Mouse (Mus musculus) stomach, postnatal 0 days (tissue): ENCODE data around the gene Wasf2. TPM values are rescaled to one million over a fixed set of nuclear protein-coding genes. Genes with fewer than 3 reads are reported as not detected.
"Not testable (repeated sequence)": the region's sequence is repeated elsewhere in the genome, so short reads cannot be mapped to it uniquely, and the experiment has no call there.

Experiments
- ATAC-seq: fragments of 200-750 bp; cut with Nextera tagmentation; 2 replicates; pipeline ENCODE4 v1.8.0; 2017; ENCODE audit not compliant: low FRiP score, low TSS enrichment
- DNase-seq: peaks from one replicate; pipeline ENCODE4 v3.0.0-alpha.2; 2016; ENCODE audit warnings: low spot score
- H3K27ac ChIP-seq: fragments of 300-500 bp; sonication (generic); replicated peaks from 2 replicates; pipeline ENCODE4 v1.5.1; 2014; ENCODE audit warnings: mild to moderate bottlenecking, control low read depth
- H3K27me3 ChIP-seq: fragments of 300-500 bp; sonication (generic); 2 replicates; pipeline ENCODE4 v1.6.1; 2014; ENCODE audit warnings: low read length; ENCODE audit not compliant: control insufficient read depth, insufficient read depth
- H3K36me3 ChIP-seq: fragments of 300-500 bp; sonication (generic); 2 replicates; pipeline ENCODE4 v1.6.1; 2014; ENCODE audit warnings: low read length, mixed read lengths; ENCODE audit not compliant: control insufficient read depth, insufficient read depth
- H3K4me1 ChIP-seq: fragments of 300-500 bp; sonication (generic); replicated peaks from 2 replicates; pipeline ENCODE4 v1.6.1; 2014; ENCODE audit warnings: antibody characterized with exemption; ENCODE audit not compliant: control insufficient read depth, insufficient read depth
- H3K4me2 ChIP-seq: fragments of 300-500 bp; sonication (generic); replicated peaks from 2 replicates; pipeline ENCODE4 v1.6.1; 2014; ENCODE audit warnings: low read depth, mild to moderate bottlenecking, control low read depth, moderate library complexity
- H3K4me3 ChIP-seq: fragments of 300-500 bp; sonication (generic); 2 replicates; pipeline ENCODE4 v1.5.1; 2014; ENCODE audit warnings: low read depth, low read length, control low read depth
- H3K9ac ChIP-seq: fragments of 300-500 bp; sonication (generic); 2 replicates; pipeline ENCODE4 v1.6.1; 2014; ENCODE audit warnings: mild to moderate bottlenecking, low read length, control low read depth, mixed read lengths
- H3K9me3 ChIP-seq: fragments of 300-500 bp; sonication (generic); 2 replicates; pipeline ENCODE4 v1.6.1; 2016; ENCODE audit warnings: low read length; ENCODE audit not compliant: control insufficient read depth
- CTCF ChIP-seq: IDR thresholded peaks from 2 replicates; pipeline ENCODE4 v1.5.1; 2016; ENCODE audit warnings: antibody characterized with exemption, low read depth, mild to moderate bottlenecking, moderate library complexity
- EP300 ChIP-seq: optimal IDR thresholded peaks from 2 replicates; pipeline ENCODE3; 2016; ENCODE audit warnings: antibody characterized with exemption
- WGBS: fragments of 180-500 bp; shearing (Covaris S2); extraction: QIAGEN DNeasy Blood & Tissue Kit; methylation state at CpG from one replicate; pipeline ENCODE4 v1.1.7; 2014; 5-methylcytosine and 5-hydroxymethylcytosine counted together
- polyA plus RNA-seq: library from polyadenylated mRNA; unstranded; fragments of >200 nt; fragmentation: Nextera tagmentation; extraction: Ambion mirVana; gene quantifications from 2 replicates; pipeline ENCODE4 v1.2.1, GENCODE M21; 2015

Wasf2 gene
- polyA plus RNA-seq, 1 experiment from 2014 or later: 84.2 TPM

DNA sequence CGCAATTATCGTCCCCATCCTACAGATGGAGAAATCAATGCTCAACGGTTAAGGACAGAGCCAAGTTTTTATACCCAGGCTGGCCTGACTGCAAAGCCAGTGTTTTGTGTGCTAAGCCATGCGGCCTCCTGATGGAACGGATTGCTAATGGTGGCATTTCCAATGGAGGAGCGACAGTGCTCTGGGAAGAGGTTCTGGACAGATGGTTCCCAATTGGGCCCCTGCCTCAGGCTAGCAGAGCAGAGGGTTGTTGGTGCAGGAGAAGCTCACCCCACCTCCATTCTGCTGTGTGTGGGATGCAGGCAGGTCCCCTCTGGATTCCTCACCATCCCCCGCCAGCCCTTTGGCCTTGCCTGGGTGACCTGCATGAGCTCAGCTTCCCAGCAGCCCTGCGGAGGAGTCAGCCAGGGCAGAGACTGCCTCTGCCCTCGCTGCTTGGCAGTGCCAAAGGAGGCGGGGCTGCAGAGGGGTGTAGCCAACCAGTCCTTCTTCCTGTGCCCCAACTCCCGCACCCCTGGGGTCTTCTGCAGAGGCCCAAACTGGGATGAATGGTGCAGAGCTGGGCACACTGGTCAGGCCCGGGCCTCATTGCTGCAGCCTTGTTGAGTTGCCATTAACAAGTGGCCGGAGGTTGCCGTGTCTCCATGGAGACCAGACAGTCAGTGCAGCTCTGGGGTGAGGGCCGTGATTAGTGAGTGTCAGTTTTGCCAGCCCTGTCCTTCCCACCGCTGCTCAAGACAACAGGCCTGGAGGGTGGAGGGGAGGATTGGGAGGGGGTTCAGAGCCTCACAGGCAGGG, 35.2 kb upstream of the Wasf2 start:
- TF ChIP-seq CTCF (no peak), EP300 (no peak)
- H3K9me3 ChIP-seq: no peaks in the 10 kb centered on the region
- peak overlapping the region; percentile 43 for H3K9ac ChIP-seq
- ATAC-seq: peak; percentile 77
- H3K4me1 ChIP-seq: peaks cover 23% of the 10 kb centered on the region
- WGBS: 41% methylated on average over 16 of the region's 16 CpGs
- H3K4me3 ChIP-seq: peak overlapping the region; percentile 12; the same call in 1 of the 2 replicates
- peak; percentile 84 for DNase-seq
- peak overlapping the region; percentile 93 for H3K27ac ChIP-seq
- peak overlapping the region; percentile 36 for H3K4me2 ChIP-seq
- H3K27me3 ChIP-seq: no peaks in the 10 kb centered on the region
- H3K36me3 ChIP-seq: no peaks in the 10 kb centered on the region

DNA sequence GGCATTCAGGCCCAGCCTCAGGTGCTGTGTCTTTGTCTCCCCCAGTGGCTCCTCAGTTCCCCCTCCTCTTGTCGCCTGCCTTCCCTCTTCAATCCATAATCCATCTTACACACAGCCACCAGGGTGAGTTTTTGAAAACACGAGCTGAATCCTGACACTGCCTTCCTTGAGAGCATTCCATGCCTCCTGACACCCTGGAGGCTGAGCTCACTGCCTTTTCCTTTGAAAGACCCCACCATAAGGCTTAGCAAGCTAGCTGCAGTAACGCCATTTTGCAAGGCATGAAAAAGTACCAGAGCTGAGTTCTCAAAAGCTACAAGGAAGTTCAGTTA, 34.6 kb upstream of the Wasf2 start:
- not testable (repeated sequence) for H3K36me3 ChIP-seq, H3K4me3 ChIP-seq, DNase-seq, ATAC-seq, H3K9me3 ChIP-seq, H3K27me3 ChIP-seq
- Histone ChIP-seq H3K27ac (peak overlapping the region; percentile 93), H3K9ac (peak overlapping the region; percentile 43), H3K4me1 (peaks cover 17% of the 10 kb centered on the region), H3K4me2 (peak overlapping the region; percentile 36)
- 21% methylated on average over 3 of the region's 3 CpGs for WGBS

DNA sequence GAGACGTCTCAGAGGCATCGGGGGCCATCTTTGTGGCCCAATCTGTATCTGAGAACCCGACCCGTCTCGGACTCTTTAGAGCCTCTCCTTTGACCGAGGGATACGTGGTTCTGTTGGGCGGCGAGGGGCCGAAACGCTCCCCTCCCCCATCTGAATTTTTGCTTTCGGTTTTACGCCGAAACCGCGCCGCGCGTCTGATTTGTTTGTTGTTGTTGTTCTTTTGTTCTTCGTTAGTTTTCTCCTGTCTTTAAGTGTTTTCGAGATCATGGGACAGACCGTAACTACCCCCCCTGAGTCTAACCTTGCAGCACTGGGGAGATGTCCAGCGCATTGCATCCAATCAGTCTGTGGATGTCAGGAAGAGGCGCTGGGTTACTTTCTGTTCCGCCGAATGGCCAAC, 33.6 kb upstream of the Wasf2 start:
- Histone ChIP-seq H3K4me3 (peak overlapping the region; percentile 22; the same call in 1 of the 2 replicates), H3K4me1 (peaks cover 17% of the 10 kb centered on the region)
- DNase-seq, H3K27me3 ChIP-seq, H3K27ac ChIP-seq, H3K9ac ChIP-seq, H3K4me2 ChIP-seq, ATAC-seq, H3K9me3 ChIP-seq, H3K36me3 ChIP-seq: not testable (repeated sequence)
- 0% methylated on average over 12 of the region's 26 CpGs for WGBS

DNA sequence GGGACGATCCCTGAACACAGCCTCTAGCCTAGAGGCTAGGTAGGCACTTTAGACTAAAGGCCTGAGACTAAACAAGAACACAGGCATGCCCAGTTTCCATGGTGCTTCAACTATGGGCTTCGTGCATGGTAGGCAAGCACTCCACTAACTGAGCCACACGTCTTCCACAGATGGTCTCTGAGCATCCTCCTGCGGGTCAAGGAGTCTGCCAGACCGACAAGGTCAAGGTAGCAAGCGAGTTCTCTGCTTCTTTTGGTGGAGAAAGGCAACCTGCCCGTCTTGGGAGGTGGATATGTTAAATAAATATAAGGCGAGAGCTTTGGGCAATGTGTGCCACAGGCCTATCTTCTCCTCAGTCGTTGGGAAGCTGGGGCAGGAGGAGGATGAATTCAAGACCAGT, 28.6 kb upstream of the Wasf2 start:
- Histone ChIP-seq H3K4me1 (no peaks in the 10 kb centered on the region), H3K9ac (no peak overlapping the region), H3K4me2 (no peak overlapping the region), H3K27me3 (no peaks in the 10 kb centered on the region), H3K27ac (0 out of 2 replicates have a peak overlapping the region, but pooled peaks have one; percentile 56), H3K9me3 (no peaks in the 10 kb centered on the region), H3K36me3 (no peaks in the 10 kb centered on the region), H3K4me3 (no peak overlapping the region)
- 0 out of 2 replicates have a peak, but pooled peaks have one; percentile 4 for ATAC-seq
- TF ChIP-seq CTCF: no peak
- TF ChIP-seq EP300: no peak
- DNase-seq: no peak
- WGBS: 64% methylated on average over 9 of the region's 9 CpGs

DNA sequence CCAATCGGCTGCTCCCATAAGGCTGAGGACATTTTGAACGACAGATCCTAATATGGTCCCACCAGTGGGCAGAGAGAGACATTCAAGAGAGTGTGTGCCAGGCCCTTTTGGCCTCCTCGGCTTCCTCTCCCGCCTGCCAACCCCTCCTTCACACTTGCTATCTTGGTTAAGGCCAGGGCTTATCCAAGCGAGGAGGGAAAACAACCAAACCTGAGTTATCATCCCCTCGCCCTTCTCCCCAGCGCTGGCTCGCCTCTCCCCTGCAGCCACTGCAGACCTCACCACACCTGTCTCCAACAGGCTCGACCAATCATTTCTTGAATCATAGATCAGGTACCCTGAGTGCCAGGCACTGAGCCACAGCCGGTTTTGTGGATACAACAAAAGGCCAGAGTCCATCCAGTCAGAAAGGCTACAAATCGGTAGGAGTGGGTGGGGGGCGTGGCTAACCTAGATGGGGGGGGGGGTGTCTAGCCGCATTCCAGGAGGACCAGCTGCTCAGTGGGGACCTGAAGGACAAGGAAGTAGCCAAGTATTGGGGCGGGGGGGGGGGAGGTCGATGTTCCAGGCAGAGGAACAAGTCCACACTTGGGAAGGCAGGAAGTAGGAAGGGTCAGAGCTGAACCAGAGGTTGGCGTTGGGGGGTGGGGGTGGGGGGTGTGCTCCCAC, 26.6 kb upstream of the Wasf2 start:
- no peaks in the 10 kb centered on the region for H3K27me3 ChIP-seq
- peak; percentile 89 for ATAC-seq
- 20% methylated on average over 15 of the region's 16 CpGs for WGBS
- peak; percentile 89 for DNase-seq
- TF ChIP-seq CTCF: no peak
- H3K9ac ChIP-seq: peak overlapping the region; percentile 43; the same call in 1 of the 2 replicates
- H3K27ac ChIP-seq: peak overlapping the region; percentile 92
- H3K9me3 ChIP-seq: no peaks in the 10 kb centered on the region
- no peaks in the 10 kb centered on the region; the same call in 1 of the 2 replicates for H3K4me1 ChIP-seq
- no peaks in the 10 kb centered on the region for H3K36me3 ChIP-seq
- peak overlapping the region; percentile 20; the same call in 1 of the 2 replicates for H3K4me2 ChIP-seq
- no peak overlapping the region for H3K4me3 ChIP-seq

DNA sequence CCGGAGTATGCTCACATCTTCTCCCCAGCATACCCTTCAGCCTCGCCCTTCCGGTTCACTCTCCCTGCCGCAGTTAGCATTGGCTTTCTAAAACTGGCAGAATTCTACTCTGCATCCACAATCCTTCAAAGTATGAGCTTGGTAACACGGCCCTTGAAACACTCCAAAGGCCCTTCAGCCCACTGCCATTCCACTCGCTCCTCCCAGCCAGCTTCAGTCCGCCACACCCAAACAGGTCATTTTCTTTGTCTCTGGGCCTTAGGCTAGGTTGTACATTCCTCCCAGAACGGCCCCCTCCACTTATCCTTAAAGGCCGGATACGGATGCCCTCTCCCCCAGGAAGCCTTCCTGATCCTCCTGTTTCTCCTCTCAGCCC, 26.1 kb upstream of the Wasf2 start:
- TF ChIP-seq CTCF (no peak), EP300 (no peak)
- no peak overlapping the region for H3K4me3 ChIP-seq
- peak; percentile 75 for DNase-seq
- ATAC-seq: peak; percentile 69
- peak overlapping the region; percentile 92 for H3K27ac ChIP-seq
- H3K27me3 ChIP-seq: no peaks in the 10 kb centered on the region
- peaks cover 3% of the 10 kb centered on the region; the same call in 1 of the 2 replicates for H3K4me1 ChIP-seq
- no peaks in the 10 kb centered on the region for H3K9me3 ChIP-seq
- 16% methylated on average over 10 of the region's 10 CpGs for WGBS
- H3K4me2 ChIP-seq: peak overlapping the region; percentile 20; the same call in 1 of the 2 replicates
- H3K9ac ChIP-seq: 0 out of 2 replicates have a peak overlapping the region, but pooled peaks have one; percentile 43
- no peaks in the 10 kb centered on the region for H3K36me3 ChIP-seq
